Mouse (Mus musculus) megakaryocyte progenitor cell, adult 5-6 weeks (primary cell): ENCODE results near the gene Ttc21a. TPM values are rescaled to one million over a fixed set of nuclear protein-coding genes. Genes with fewer than 3 reads are reported as not detected.
A peak's percentile ranks its signal among the peaks of the same experiment; 100 is the strongest.

Experiments used
- ATAC-seq: replicated peaks from 2 replicates; pipeline ENCODE4 v1.8.0; 2016; ENCODE audit warnings: mild to moderate bottlenecking, moderate TSS enrichment, inconsistent platforms; ENCODE audit not compliant: poor library complexity
- total RNA-seq, 2 experiments: library from RNA; stranded (forward) in 1 of 2; stranded (reverse) in 1 of 2; fragments of 157-497, 149-512 nt in 1 of 2; fragments of 200-1000 nt in 1 of 2; gene quantifications; 2 replicates each; pipeline versions ENCODE4 v1.2.3 to v1.2.4; 2015 to 2017

Gene Ttc21a
- total RNA-seq, 2 experiments from 2014 or later, result 2.3 to 5.7 TPM

DNA sequence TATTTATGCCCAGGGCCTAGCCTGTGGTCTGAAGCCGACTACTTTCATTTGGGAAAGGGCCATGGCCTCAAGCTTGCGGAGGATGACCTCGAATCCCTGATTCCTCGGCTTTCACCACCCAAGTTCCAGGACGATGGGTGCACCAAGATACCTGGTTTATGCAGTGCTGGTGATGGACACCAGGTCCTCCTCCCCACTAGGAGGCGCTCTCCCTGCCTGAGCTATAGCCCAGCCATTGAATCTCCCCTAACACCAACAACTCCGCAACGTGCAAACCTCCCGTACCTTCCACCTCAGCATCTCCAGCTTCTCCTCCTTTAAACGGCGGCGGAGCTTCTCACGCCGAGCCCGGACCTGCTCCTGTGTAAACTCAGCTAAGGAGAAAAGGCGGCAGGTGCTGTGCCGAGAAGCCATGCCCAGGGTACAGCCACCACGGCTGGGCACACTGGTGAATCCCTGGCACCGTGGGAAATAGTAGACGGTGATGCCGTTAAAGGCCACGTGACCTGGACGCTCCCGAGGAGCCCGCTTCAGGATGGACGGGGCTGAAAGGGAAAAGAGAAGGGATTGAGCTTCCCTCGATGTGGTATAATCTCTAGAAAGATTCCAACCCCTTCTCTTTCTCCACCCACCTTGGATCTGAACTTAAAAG lies 36.6 kb downstream of the Ttc21a start:
- ATAC-seq, result no peak

GRCm38 (mm10) chr9:119974609-119975008 lies 37.2 kb downstream of the Ttc21a start:
- ATAC-seq, result no peak

GRCm38 (mm10) chr9:119975286-119975685 lies 37.9 kb downstream of the Ttc21a start:
- ATAC-seq, result no peak

GRCm38 (mm10) chr9:119976704-119977556 lies 39.5 kb downstream of the Ttc21a start:
- ATAC-seq, result peak; percentile 10

- ATAC-seq, result no peak
Observed at GRCm38 (mm10) chr9:119977557-119978060, 40.2 kb downstream of the Ttc21a start.

GRCm38 (mm10) chr9:119978151-119978810 lies 40.9 kb downstream of the Ttc21a start:
- ATAC-seq, result no peak

DNA sequence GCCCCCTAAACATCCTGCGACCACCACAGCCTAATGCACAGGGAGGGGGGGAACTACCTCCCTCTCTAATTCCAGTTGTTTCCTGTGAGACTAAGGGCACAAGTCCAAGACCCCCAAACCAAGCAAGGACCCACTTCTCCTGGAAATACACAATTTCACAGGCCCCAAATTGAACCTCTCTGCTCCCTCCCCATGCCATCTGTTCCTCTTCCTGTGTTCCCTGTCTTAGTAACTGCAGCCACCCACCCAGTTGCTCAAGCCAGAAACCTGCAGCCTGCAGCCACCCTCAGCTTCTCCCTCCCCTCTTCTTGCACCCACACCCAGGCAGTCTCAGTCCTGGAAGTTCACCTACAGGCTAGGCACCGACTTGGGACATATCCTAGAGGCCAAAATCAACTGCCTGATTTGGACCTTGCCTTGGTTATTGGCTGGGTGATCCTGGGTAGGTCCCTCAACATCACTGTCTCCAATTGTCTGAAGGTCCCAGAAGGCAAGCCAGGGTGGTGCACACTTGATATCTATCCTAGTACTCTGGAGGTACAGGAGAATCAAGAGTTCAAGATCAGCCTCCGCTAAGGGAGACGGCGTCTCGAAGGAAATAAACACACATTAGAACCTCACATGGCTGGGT lies 41.5 kb downstream of the Ttc21a start:
- peak; percentile 12; the same call in 1 of the 2 replicates for ATAC-seq

GRCm38 (mm10) chr9:119979749-119980148 lies 42.3 kb downstream of the Ttc21a start:
- ATAC-seq, result no peak

GRCm38 (mm10) chr9:119980770-119981182 lies 43.4 kb downstream of the Ttc21a start:
- no peak for ATAC-seq

DNA sequence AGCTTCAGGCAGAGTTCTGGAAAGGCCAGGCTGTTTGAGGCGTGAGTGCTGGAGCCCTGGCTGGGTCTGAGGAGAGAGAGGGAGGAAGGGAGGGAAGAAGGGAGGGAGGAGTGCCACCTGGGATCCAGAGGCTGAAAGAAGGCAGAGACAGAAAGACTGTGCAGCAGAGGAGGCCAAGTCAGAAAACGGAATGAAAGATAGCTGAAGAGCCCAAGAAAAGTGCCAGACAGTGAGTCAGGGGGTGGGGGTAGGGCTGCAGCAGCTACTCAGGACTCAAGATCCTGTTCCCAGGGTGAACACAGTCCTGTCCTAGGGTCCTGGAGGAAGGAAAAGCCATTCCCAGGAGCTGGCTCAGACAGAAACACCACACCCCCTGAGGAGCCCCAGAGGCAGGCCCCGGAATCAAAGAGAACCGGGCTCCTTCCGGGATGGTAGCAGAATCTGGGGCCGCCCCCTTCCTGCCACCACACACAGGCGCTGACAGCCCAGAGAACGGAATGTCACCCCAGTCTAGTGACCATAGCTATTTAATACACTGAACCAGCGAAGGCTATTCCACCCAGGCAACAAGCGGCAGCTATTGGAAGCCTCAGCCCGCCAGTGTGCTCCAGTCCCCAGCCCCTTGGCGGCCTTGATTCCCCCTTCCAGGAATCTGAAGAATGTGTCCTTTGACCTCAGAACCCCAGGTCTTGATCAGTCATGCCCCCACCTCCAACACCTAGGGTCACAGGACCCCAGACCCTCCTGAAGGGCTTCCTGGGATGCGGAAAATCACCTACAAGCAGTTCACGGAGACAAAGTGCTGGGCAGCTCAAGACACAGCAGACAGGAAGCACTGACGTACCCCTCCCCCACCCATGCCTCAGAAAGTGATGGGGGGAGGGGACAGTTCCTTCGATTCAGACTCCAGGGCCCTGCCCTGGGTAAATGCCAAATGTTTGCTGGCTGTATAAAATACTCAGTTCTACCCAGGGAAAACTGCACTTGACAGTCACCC lies 44.1 kb downstream of the Ttc21a start:
- peak; percentile 38 for ATAC-seq

GRCm38 (mm10) chr9:119982241-119982811 lies 44.9 kb downstream of the Ttc21a start:
- ATAC-seq, result peak; percentile 28

DNA sequence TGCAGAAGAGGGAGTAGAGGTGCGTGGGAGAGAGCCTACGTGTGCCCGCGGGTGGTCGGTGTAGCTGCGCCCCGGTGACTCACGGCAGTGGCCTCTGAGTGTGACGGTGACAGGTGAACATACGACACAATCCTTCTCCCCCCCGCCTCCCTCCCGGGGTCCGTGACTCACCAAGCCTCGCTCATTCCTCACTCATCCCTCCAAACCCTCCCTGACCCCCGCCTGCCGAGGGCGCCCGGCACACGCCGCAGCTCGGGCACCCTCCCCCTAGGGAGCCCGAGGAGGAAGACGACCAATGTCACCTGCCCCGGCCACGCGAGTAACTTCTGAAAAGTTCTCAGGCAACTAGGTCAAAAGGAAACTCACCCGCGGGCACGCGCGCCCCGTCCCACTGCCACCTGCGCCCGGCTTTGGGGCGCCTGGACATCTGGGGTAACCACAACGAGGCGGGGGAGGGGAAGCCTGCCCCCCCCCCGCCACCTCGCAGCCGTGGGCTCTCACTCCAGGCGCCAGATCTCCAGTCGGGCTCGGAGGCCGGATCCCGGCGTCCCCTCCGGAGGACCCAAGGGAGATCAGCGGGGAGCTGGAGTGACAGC lies 45.6 kb downstream of the Ttc21a start:
- peak; percentile 5 for ATAC-seq

GRCm38 (mm10) chr9:119983585-119984535 lies 46.5 kb downstream of the Ttc21a start:
- ATAC-seq, result peak; percentile 43

GRCm38 (mm10) chr9:119984536-119985011 lies 47.2 kb downstream of the Ttc21a start, which contains the start of gene Csrnp1:
Gene Csrnp1, minus strand, starts transcription at chr9:119984658.
- ATAC-seq, result no peak

DNA sequence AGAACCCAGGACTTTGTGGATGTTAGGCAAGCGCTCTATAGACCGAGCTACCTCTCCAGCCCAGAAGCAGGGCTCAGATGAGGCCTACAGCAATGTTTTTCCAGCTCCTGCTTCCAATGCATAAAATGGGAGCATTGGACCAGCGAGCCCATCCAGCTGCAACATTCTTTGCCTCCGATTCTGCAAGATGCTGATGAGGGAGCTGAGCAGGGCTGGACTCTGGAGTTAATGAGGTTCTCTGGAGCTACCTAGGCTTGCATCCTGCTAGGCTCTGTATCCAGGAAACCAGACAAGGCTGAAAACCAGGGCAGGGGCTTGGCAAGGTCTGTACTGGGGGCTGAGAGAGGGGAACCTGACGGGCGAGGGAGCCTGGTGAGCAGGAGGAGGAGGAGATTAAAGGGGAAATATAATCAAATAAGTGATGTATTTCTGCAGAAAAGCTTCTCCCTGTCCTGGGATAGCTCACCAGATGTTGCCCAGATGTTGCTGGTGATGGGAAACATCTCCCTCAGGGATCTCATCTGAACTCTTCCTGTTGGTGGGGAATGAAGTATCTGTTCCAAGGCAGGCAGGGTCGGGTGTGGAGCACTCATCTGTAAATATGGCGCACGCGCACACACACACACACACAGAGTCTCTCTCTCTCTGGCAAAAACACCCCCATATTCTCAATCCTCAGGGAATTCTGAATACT lies 48.6 kb downstream of the Ttc21a start:
- ATAC-seq, result no peak

DNA sequence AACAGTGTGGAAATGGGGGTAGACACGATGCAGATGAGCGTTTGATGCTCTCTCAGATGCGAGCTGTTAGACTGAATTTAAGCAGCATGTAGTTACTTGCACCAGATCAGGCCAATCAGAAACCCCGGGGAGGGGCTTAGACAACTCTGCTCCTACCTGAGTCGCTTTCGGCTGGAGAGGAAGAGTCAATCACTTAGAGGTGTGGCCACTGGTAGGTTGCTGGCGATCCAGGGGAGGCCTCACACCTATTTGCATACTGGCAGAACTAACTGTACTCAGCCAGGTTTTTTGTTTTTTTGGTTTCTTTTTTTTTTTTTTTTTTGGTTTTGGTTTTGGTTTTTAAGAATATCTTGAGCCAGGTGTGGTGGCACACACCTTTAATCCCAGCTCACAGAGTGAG lies 50.9 kb downstream of the Ttc21a start:
- no peak for ATAC-seq

DNA sequence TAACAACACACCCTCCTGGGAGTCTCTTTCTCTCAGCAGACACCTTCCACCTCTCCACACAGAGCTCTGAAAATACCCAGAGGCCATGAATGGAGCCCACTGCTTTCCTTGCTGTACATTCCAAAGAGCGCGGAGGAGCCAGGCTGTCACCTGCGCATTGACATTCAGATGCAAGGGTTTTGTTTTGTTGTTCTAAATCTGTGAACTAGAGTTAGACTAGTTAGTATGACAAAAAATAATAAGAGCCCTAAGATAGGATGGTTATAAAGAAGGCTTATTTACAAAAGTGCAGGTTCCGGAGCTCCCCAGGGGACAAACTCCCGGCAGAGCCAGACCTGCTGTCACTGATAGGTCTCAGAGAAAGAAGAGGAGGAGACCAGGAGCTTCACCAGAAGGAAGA lies 53.9 kb downstream of the Ttc21a start:
- ATAC-seq, result no peak
